Mouse (Mus musculus): ENCODE measurements at regions not wholly inside any gene's neighbourhood (a gene's known extent, or its start where the extent isn't known, plus 50 kb on each side); places are given as distances from the start of the nearest gene placed in this dataset.
"Not testable (repeated sequence)": the region's sequence is repeated elsewhere in the genome, so short reads cannot be mapped to it uniquely, and the experiment has no call there.

DNA sequence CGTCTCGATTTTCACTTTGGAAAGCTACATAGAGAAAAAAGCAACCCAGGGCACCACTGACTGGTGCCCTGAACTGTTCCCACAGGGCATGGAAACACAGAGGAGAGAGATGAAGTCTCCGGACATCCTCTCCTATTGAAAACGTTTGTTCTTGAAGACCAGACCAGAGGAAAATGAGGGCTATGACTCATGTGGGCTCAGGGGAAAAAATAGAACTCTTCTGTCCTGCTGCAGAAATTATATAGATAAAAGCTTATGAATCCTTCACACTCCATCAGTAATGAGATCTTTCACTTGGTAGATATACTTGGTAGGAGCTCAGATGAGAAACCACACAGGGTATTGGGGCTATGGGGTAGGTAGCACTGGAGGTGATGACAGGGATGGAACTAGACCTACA lies 371.4 kb upstream of the Dpp10 start:
- TF ChIP-seq CTCF (IDR thresholded peaks at IDR 0.05; ENCODE audit: borderline replicate concordance, insufficient read depth, low read depth, low read length): no peak
- TF ChIP-seq POLR2A (IDR thresholded peaks at IDR 0.05; ENCODE audit: borderline replicate concordance, insufficient read depth, low read length): no peak
- H3K27me3 ChIP-seq (ENCODE audit: control insufficient read depth, insufficient read depth, low read length): no peaks in the 10 kb centered on the region
- H3K27ac ChIP-seq (ENCODE audit: insufficient read depth, low read length): no peak overlapping the region
- H3K4me1 ChIP-seq (ENCODE audit: control insufficient read depth, insufficient read depth, low read length): no peaks in the 10 kb centered on the region
- H3K4me3 ChIP-seq (replicated peaks; ENCODE audit: insufficient read depth, low read depth, low read length): no peak overlapping the region
- WGBS: 82% methylated on average over 4 of the region's 4 CpGs
- no peak for DNase-seq

DNA sequence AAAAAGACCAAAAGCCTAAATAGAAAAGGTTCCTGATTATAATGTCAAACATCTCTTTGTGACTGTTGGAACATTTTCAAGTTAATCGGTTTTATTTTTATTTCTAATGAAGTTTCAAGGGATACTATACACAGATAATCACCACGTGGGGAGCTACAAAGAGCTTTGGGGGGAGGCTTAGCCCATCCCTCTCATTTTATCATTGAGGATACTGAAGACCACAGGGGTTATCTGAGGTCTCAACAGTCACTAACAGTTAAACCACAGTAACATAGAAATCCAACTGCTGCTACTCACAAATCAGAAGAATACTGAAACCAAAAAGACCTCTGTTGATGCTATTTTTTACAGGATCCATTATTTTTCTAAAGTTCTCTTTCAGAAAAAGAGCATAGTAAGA lies 364.9 kb upstream of the Dpp10 start:
- Histone ChIP-seq H3K4me1 (ENCODE audit: control insufficient read depth, insufficient read depth, low read length) (no peaks in the 10 kb centered on the region), H3K4me3 (replicated peaks; ENCODE audit: insufficient read depth, low read depth, low read length) (no peak overlapping the region), H3K27ac (ENCODE audit: insufficient read depth, low read length) (no peak overlapping the region), H3K27me3 (ENCODE audit: control insufficient read depth, insufficient read depth, low read length) (no peaks in the 10 kb centered on the region)
- 31% methylated on average over 2 of the region's 2 CpGs for WGBS
- DNase-seq: no peak
- TF ChIP-seq CTCF (IDR thresholded peaks at IDR 0.05; ENCODE audit: borderline replicate concordance, insufficient read depth, low read depth, low read length) (no peak), POLR2A (IDR thresholded peaks at IDR 0.05; ENCODE audit: borderline replicate concordance, insufficient read depth, low read length) (no peak)

DNA sequence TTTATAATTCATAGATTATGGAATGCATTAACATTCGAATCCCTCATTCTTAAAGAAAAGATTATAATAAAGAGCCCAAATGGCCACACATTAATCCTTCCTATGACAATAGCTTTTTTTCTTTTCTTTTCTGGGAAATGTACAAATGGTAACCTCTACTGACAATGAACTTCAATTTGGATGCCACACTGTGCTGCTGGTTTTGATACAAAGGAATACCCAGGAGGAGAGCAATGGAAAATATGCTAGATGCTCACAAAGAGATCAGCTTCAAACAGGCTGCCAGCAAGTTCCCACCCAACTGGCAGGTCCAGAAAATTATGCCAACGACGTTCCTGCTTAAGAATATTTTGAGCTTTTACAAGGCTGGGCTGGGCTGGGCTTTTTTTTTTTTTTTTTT lies 364.4 kb upstream of the Dpp10 start:
- Histone ChIP-seq H3K27ac (ENCODE audit: insufficient read depth, low read length) (no peak overlapping the region), H3K4me1 (ENCODE audit: control insufficient read depth, insufficient read depth, low read length) (no peaks in the 10 kb centered on the region), H3K27me3 (ENCODE audit: control insufficient read depth, insufficient read depth, low read length) (no peaks in the 10 kb centered on the region), H3K4me3 (replicated peaks; ENCODE audit: insufficient read depth, low read depth, low read length) (no peak overlapping the region)
- WGBS: 24% methylated on average over 3 of the region's 3 CpGs
- DNase-seq: no peak
- no peak for TF ChIP-seq CTCF (IDR thresholded peaks at IDR 0.05; ENCODE audit: borderline replicate concordance, insufficient read depth, low read depth, low read length)
- no peak for TF ChIP-seq POLR2A (IDR thresholded peaks at IDR 0.05; ENCODE audit: borderline replicate concordance, insufficient read depth, low read length)

DNA sequence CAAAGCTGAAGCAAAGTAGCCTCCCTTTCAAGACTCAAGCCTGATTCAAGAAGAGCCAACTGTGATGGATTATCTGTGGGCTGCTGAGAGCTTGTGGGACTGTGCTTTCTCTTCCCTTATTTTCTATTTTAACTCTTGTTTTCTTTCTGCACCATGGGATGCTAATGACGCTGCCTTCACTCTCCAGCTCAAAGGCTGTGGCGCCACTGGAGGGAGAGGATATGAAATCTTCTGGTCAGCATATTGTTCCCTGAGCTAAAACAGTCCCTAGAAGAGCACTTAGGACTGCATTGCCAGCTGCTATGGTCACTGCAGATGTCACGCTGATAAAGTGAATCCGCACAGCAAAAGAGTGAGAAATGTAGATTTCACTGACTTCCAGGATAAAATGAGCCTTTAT lies 324.2 kb upstream of the Dpp10 start:
- TF ChIP-seq CTCF (IDR thresholded peaks at IDR 0.05; ENCODE audit: borderline replicate concordance, insufficient read depth, low read depth, low read length): no peak
- no peak for TF ChIP-seq POLR2A (IDR thresholded peaks at IDR 0.05; ENCODE audit: borderline replicate concordance, insufficient read depth, low read length)
- 38% methylated on average over 4 of the region's 4 CpGs for WGBS
- Histone ChIP-seq H3K27me3 (ENCODE audit: control insufficient read depth, insufficient read depth, low read length) (no peaks in the 10 kb centered on the region), H3K27ac (ENCODE audit: insufficient read depth, low read length) (no peak overlapping the region), H3K4me1 (ENCODE audit: control insufficient read depth, insufficient read depth, low read length) (no peaks in the 10 kb centered on the region), H3K4me3 (replicated peaks; ENCODE audit: insufficient read depth, low read depth, low read length) (no peak overlapping the region)
- DNase-seq: no peak

DNA sequence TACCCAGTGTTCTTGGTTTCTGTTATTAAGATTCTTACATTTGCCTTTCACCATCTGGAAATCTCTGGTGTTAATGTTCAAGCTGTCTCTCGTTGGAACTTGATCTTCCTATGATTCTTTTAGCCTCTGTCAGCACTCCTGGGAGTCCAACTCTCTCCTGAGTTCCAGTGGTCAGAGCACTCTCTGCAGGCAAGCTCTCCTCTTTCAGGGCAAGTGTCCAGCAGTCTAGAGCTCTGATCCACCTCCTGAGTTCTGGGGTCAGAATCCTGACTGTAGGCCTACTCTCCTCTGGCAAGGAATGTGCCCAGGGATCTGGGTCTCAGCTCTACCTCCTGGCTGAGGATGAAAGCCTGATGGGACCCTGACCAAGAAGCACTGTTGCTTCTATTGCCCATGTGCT lies 303.1 kb upstream of the Dpp10 start:
- not testable (repeated sequence) for H3K27ac ChIP-seq (ENCODE audit: insufficient read depth, low read length); H3K27me3 ChIP-seq (ENCODE audit: control insufficient read depth, insufficient read depth, low read length); DNase-seq; H3K4me1 ChIP-seq (ENCODE audit: control insufficient read depth, insufficient read depth, low read length); H3K4me3 ChIP-seq (replicated peaks; ENCODE audit: insufficient read depth, low read depth, low read length)
- WGBS: 63% methylated on average over 1 of the region's 1 CpGs

DNA sequence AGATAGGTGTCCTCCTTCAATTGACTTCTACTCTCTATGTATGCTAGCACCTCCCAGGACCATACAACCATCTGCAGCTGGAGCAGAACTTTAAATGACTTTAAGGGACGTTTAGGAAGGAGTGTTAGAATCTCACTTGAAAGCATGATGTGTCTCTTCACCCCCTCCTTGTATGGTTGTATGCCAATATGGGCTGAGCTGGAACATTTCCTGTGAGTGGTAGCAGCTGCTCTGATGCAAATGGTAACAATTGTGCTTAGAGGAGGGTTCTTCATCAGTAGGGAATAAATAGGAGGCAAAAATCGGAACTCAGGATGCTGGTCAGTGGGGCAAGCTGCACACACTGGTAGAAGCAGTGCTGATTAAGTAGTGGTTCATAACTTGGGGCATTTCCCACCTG lies 294.1 kb upstream of the Dpp10 start:
- Histone ChIP-seq H3K27me3 (ENCODE audit: control insufficient read depth, insufficient read depth, low read length) (no peaks in the 10 kb centered on the region), H3K27ac (ENCODE audit: insufficient read depth, low read length) (no peak overlapping the region), H3K4me3 (replicated peaks; ENCODE audit: insufficient read depth, low read depth, low read length) (no peak overlapping the region), H3K4me1 (ENCODE audit: control insufficient read depth, insufficient read depth, low read length) (no peaks in the 10 kb centered on the region)
- TF ChIP-seq CTCF (IDR thresholded peaks at IDR 0.05; ENCODE audit: borderline replicate concordance, insufficient read depth, low read depth, low read length): no peak
- TF ChIP-seq POLR2A (IDR thresholded peaks at IDR 0.05; ENCODE audit: borderline replicate concordance, insufficient read depth, low read length): no peak
- 59% methylated on average over 2 of the region's 2 CpGs for WGBS
- no peak for DNase-seq

DNA sequence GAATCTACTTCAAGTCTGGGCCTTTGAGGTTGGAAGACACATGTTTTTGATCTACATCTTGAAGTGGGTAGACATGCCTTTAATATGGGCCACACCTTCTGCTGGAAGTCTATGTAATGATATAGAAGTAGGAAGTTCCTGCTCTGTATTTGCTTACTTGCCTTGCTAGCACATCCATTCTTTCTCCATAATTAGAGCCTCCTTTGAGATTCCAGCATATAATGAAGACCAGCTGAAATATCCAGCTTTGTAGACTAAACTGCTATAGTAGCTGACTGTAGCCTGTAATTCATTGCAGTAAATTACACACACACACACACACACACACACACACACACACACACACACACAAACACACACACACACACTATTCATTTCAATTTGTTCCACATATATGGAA lies 293.3 kb upstream of the Dpp10 start:
- Histone ChIP-seq H3K27ac (ENCODE audit: insufficient read depth, low read length) (no peak overlapping the region), H3K4me1 (ENCODE audit: control insufficient read depth, insufficient read depth, low read length) (no peaks in the 10 kb centered on the region), H3K4me3 (replicated peaks; ENCODE audit: insufficient read depth, low read depth, low read length) (no peak overlapping the region), H3K27me3 (ENCODE audit: control insufficient read depth, insufficient read depth, low read length) (no peaks in the 10 kb centered on the region)
- TF ChIP-seq CTCF (IDR thresholded peaks at IDR 0.05; ENCODE audit: borderline replicate concordance, insufficient read depth, low read depth, low read length) (no peak), POLR2A (IDR thresholded peaks at IDR 0.05; ENCODE audit: borderline replicate concordance, insufficient read depth, low read length) (no peak)
- DNase-seq: no peak

DNA sequence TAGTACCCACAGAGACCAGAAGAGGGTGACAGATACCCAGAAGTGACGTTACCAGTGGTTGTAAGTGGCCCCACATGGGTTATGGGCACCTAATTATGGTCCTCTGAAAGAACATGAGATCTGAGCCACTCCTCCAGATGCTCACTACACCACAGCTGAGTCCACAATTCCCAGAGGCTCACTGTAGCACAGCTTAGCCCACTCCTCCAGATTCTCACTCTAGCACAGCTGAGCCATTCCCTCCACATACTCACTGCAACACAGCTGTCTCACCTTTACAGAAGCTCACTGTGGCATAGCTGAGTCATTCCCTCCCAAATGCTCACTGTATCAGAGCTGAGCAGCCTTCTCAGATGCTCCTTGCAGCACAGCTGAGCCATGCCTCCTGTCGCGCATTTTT lies 286.9 kb upstream of the Dpp10 start:
- no peak for DNase-seq
- no peaks in the 10 kb centered on the region for H3K27me3 ChIP-seq (ENCODE audit: control insufficient read depth, insufficient read depth, low read length)
- TF ChIP-seq POLR2A (IDR thresholded peaks at IDR 0.05; ENCODE audit: borderline replicate concordance, insufficient read depth, low read length) (no peak), CTCF (IDR thresholded peaks at IDR 0.05; ENCODE audit: borderline replicate concordance, insufficient read depth, low read depth, low read length) (no peak)
- 88% methylated on average over 3 of the region's 3 CpGs for WGBS
- H3K4me1 ChIP-seq (ENCODE audit: control insufficient read depth, insufficient read depth, low read length): no peaks in the 10 kb centered on the region
- no peak overlapping the region for H3K4me3 ChIP-seq (replicated peaks; ENCODE audit: insufficient read depth, low read depth, low read length)
- no peak overlapping the region for H3K27ac ChIP-seq (ENCODE audit: insufficient read depth, low read length)
